Mouse (Mus musculus) ES-E14 (cell line): ENCODE measurements around the gene BC024978. TPM values are rescaled to one million over a fixed set of nuclear protein-coding genes. Genes with fewer than 3 reads are reported as not detected.

Experiments used
- DNase-seq: peaks from one replicate; pipeline ENCODE4 v3.0.0-alpha.2; 2013; ENCODE audit warnings: low read depth, low spot score
- H3K27ac ChIP-seq: 2 replicates; pipeline ENCODE4 v1.5.1; 2012; ENCODE audit warnings: low read depth, mild to moderate bottlenecking, low read length, moderate library complexity, mixed read lengths; ENCODE audit not compliant: poor library complexity, insufficient read depth, severe bottlenecking
- H3K36me3 ChIP-seq: 2 replicates; pipeline ENCODE4 v1.6.1; 2012; ENCODE audit warnings: mild to moderate bottlenecking, low read length, moderate library complexity, mixed read lengths; ENCODE audit not compliant: control insufficient read depth, poor library complexity, insufficient read depth, severe bottlenecking
- H3K4me1 ChIP-seq, 2 experiments: fragments of 150-350 bp in 1 of 2; sonication (generic) in 1 of 2; 2 replicates each; pipeline ENCODE4 v1.6.1; 2012; ENCODE audit warnings: low read length in 2 of 2, mild to moderate bottlenecking in 1 of 2, mixed read lengths in 1 of 2; ENCODE audit not compliant: control insufficient read depth in 2 of 2, insufficient read depth in 2 of 2, poor library complexity in 1 of 2
- H3K4me3 ChIP-seq, 2 experiments: fragments of 150-350 bp in 1 of 2; sonication (generic) in 1 of 2; 2 replicates each; pipeline ENCODE4 v1.5.1; 2012; ENCODE audit warnings: low read length in 2 of 2, low read depth in 1 of 2, mild to moderate bottlenecking in 1 of 2, mixed read lengths in 1 of 2; ENCODE audit not compliant: insufficient read depth in 1 of 2, poor library complexity in 1 of 2, severe bottlenecking in 1 of 2
- H3K9ac ChIP-seq: 2 replicates; pipeline ENCODE4 v1.6.1; 2012; ENCODE audit warnings: low read depth, mild to moderate bottlenecking, low read length, mixed read lengths; ENCODE audit not compliant: poor library complexity, insufficient read depth, severe bottlenecking
- H3K9me3 ChIP-seq: fragments of 150-350 bp; sonication (generic); 2 replicates; pipeline ENCODE4 v1.6.1; 2012; ENCODE audit warnings: low read depth, mild to moderate bottlenecking, low read length; ENCODE audit not compliant: control insufficient read depth, insufficient read depth
- CHD2 ChIP-seq: IDR thresholded peaks from 2 replicates; pipeline ENCODE4 v1.6.1; 2014; ENCODE audit warnings: mild to moderate bottlenecking, low read depth, low read length, inconsistent platforms
- HCFC1 ChIP-seq: IDR thresholded peaks from 2 replicates; pipeline ENCODE4 v1.6.1; 2012; ENCODE audit warnings: low read length, inconsistent platforms, borderline replicate concordance; ENCODE audit not compliant: insufficient read depth
- MAFK ChIP-seq: IDR thresholded peaks from 2 replicates; pipeline ENCODE4 v1.6.1; 2014; ENCODE audit warnings: mild to moderate bottlenecking, low read depth, low read length, inconsistent platforms; ENCODE audit not compliant: insufficient read depth
- ZC3H11A ChIP-seq: IDR thresholded peaks from 2 replicates; pipeline ENCODE4 v1.6.1; 2012; ENCODE audit warnings: low read depth, mild to moderate bottlenecking, inconsistent platforms, low read length, borderline replicate concordance
- ZNF384 ChIP-seq: IDR thresholded peaks from 2 replicates; pipeline ENCODE4 v1.6.1; 2012; ENCODE audit warnings: low read depth, low read length, inconsistent platforms
- in situ Hi-C, 2 experiments: fragments of 600-800 bp; cut with MboI; formaldehyde crosslinking; loops; one replicate each; pipeline ENCODE4 v1.15.1; 2025; ENCODE audit warnings: low sequenced_read_pairs in 2 of 2, inconsistent platforms in 1 of 2; ENCODE audit not compliant: unreplicated experiment in 2 of 2
- total RNA-seq: library from RNA; depleted of rRNA; stranded (reverse); fragments of 300-350 nt; gene quantifications from 2 replicates; pipeline ENCODE4 v1.2.3, GENCODE M21; 2012

BC024978 gene
- total RNA-seq, 1 experiment = 12.0 TPM

DNA sequence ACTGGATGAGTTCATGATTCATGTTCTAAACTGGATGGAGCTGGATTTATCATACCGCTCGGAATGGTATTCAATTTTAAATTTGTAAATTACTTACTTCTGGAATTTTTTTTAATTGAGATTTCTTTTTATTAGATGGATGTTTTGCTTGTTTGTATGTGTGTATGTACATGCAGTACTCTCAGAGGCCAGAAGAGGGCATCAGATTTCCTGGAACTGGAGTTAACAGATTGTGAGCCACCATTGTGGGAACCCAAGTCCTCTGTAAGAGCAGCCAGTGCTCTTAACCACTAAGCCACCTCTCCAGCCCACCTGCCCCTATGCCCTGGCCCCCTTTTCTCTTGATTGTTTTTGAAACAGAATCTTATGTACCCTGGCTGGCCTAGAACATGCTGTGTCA is 53.6 kb downstream of the BC024978 start:
- H3K9ac ChIP-seq = no peak overlapping the region
- H3K36me3 ChIP-seq = no peaks in the 10 kb centered on the region
- H3K4me1 ChIP-seq = peaks cover 0 to 5% of the 10 kb centered on the region in 2 experiments; a peak in 1 of 4 replicates
- H3K27ac ChIP-seq = no peak overlapping the region
- H3K9me3 ChIP-seq = no peaks in the 10 kb centered on the region
- no peak for DNase-seq
- H3K4me3 ChIP-seq = no peak overlapping the region
- in situ Hi-C loops = no loop called here
- TF ChIP-seq CHD2 = no peak
- no peak for TF ChIP-seq MAFK
- no peak for TF ChIP-seq HCFC1
- TF ChIP-seq ZC3H11A = no peak
- TF ChIP-seq ZNF384 = no peak

DNA sequence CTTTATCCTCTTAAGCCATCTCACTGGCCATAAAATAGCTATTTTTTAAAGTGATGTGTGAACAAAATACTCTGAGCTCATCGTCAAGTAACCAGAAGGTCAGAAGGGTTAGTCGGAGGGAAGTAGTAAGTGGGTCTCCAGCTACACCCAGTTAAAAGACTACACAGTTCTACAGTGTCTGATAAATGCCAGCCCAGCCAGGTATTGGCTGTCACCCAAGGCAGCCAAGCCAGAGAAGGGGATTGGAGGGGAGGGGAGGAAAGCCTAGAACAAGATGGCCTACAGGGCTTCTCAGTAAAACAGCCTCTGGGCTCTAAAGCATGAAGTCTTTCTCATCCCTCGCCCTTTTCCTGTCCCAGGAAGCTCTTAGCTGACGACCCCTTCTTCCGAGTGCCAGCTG is 54.3 kb downstream of the BC024978 start:
- in situ Hi-C loops = no loop called here
- Histone ChIP-seq H3K4me3 (no peak overlapping the region), H3K9ac (no peak overlapping the region), H3K27ac (no peak overlapping the region), H3K4me1 (peaks cover 0 to 7% of the 10 kb centered on the region in 2 experiments; a peak in 1 of 4 replicates), H3K36me3 (no peaks in the 10 kb centered on the region), H3K9me3 (no peaks in the 10 kb centered on the region)
- DNase-seq = no peak
- TF ChIP-seq ZNF384 (no peak), CHD2 (no peak), ZC3H11A (no peak), MAFK (no peak), HCFC1 (no peak)

DNA sequence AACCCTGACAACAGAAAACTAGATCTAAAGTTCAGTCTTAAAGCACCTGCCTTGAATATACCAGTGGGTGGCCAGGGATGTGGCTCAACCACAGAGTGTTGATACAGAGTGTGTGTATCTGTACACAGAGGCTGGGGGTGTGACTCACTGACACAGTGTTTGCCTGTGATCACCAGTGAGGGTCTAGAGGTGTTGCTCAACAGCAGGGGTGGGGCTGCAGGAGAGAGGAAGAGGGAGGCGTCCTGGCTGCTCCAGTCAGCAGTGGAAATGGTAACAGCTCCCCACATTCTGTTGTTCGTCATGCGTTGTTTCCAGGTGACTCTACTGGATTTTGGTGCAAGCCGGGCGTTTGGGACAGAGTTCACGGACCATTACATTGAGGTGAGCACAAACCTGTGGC is 56.4 kb downstream of the BC024978 start:
- Histone ChIP-seq H3K27ac (no peak overlapping the region), H3K9me3 (no peaks in the 10 kb centered on the region), H3K36me3 (no peaks in the 10 kb centered on the region), H3K4me3 (no peak overlapping the region), H3K9ac (no peak overlapping the region), H3K4me1 (peaks cover 0 to 8% of the 10 kb centered on the region in 2 experiments; a peak in 2 of 4 replicates)
- DNase-seq = no peak
- in situ Hi-C loops = no loop called here
- TF ChIP-seq HCFC1 (no peak), CHD2 (no peak), MAFK (no peak), ZC3H11A (no peak), ZNF384 (no peak)

DNA sequence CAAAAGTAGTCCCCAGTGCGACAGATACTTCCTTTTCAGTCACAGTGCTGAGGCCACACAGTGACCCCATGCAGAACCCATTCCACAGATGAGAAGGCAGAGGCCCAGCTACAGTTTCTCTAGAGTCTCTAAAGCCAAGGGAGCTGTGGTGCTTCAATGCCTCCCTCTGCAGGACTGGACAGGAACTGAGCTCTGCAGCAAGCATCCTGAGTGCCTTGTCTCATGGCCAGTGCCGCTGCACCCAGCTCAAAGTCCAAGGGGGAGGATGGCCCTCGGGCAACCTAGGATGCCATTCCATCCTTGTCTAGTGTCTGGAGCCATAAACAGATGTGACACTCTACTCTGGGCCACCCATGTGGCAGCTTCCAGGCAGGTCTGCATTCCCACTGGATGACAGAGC is 60.1 kb downstream of the BC024978 start:
- no peak for DNase-seq

More for the DNA sequence above, 60.1 kb downstream of the BC024978 start:
- in situ Hi-C loops = no loop called here
- no peaks in the 10 kb centered on the region for H3K9me3 ChIP-seq
- H3K9ac ChIP-seq = no peak overlapping the region
- H3K4me3 ChIP-seq = no peak overlapping the region
- H3K27ac ChIP-seq = no peak overlapping the region
- H3K4me1 ChIP-seq = peaks cover 2 to 12% of the 10 kb centered on the region in 2 experiments; a peak in 2 of 4 replicates
- H3K36me3 ChIP-seq = no peaks in the 10 kb centered on the region
- TF ChIP-seq HCFC1 (no peak), ZNF384 (no peak), CHD2 (no peak), ZC3H11A (no peak), MAFK (no peak)
